Mouse (Mus musculus) B cell, adult 62 days (primary cell): ENCODE results near the gene Fthl17f. TPM values are rescaled to one million over a fixed set of nuclear protein-coding genes. Genes with fewer than 3 reads are reported as not detected.

Experiments
- total RNA-seq: library from RNA; stranded (reverse); gene quantifications from 4 replicates; pipeline ENCODE4 v1.2.4, GENCODE M21; 2023

Fthl17f gene
- not detected in 4 replicates for total RNA-seq

GRCm38 (mm10) chrX:9062715-9063114 is at the start of gene Fthl17f:
Fthl17f (plus strand) TSS chrX:9063015.

DNA sequence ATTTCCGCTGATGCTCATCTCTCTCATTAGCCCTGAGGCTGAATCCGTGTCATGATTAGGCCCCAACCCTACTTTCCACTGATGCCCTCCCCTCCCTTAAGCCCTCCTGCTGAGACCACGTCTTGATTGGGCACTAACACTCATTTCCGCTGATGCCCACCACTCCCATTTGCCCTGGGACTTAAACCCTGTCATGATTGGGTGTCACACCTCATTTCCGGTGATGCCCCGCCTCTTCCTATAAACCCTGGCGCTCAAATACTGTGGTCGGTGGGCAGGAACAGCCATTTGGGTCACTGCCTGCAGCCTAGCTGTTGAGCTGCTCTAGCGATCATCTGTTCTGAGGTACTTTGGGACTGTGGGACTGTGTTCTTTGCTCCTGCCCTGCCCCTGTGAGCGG is 29.6 kb upstream of the Fthl17f start, which contains the start of gene Fthl17e:
Fthl17e (plus strand) TSS at position 301 of the 400 bp plus-strand sequence.

DNA sequence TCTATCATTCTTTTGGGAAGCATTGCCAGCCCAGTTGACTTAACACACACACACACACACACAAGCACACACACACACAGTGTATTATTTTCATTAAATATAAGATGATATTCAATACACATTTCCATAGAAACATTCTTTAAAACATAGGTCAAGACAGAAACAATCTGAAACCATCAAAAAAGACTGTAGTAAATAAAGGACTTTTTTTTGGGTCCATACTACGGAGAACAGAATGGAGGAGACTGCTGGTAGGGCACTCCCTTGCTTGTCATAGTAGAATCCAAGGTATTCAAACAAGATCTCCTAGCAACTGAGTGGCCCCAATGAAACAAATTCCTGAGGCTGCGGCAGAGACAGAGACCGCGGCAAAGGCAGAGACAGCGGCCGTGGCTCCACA is 41.4 kb downstream of the Fthl17f start, which contains the start of gene 4930402K13Rik:
4930402K13Rik (plus strand) TSS at position 301 of the 400 bp plus-strand sequence.

Other genes starting within 250 kb of the Fthl17f start
- gene Gm6592, start 219.0 kb upstream of the Fthl17f start, total RNA-seq, result not detected in 4 replicates
- gene Gm5751, start 188.8 kb upstream of the Fthl17f start, total RNA-seq, result not detected in 4 replicates
- 0.30 to 0.58 TPM (median 0.43 TPM) in 3 of 4 replicates, not detected in the other for gene B630019K06Rik, start 170.6 kb upstream of the Fthl17f start, total RNA-seq
- not detected in 4 replicates for gene Fthl17b, start 100.0 kb upstream of the Fthl17f start, total RNA-seq
- not detected in 4 replicates for gene Fthl17c, start 86.5 kb upstream of the Fthl17f start, total RNA-seq
- not detected in 4 replicates for gene Fthl17d, start 76.3 kb upstream of the Fthl17f start, total RNA-seq
- gene Fthl17e, start 29.5 kb upstream of the Fthl17f start, total RNA-seq, result not detected in 4 replicates
- not detected in 4 replicates for gene 4930402K13Rik, start 41.5 kb downstream of the Fthl17f start, total RNA-seq
- not detected in 4 replicates for gene Lancl3, start 136.9 kb downstream of the Fthl17f start, total RNA-seq
- gene Gm14862, start 193.9 kb downstream of the Fthl17f start, total RNA-seq, result not detected in 4 replicates
- gene Xk, start 209.7 kb downstream of the Fthl17f start, total RNA-seq, result 4.0 to 4.8 TPM (median 4.3 TPM) in 4 replicates
- gene H2al1m, start 220.7 kb downstream of the Fthl17f start, total RNA-seq, result 1.2 to 1.7 TPM (median 1.6 TPM) in 3 of 4 replicates, not detected in the other